Mouse (Mus musculus) lung, embryonic 15.5 days (tissue): ENCODE measurements around the gene Krtdap. TPM values are rescaled to one million over a fixed set of nuclear protein-coding genes. Genes with fewer than 3 reads are reported as not detected.
"Not testable (repeated sequence)": the region's sequence is repeated elsewhere in the genome, so short reads cannot be mapped to it uniquely, and the experiment has no call there.

Experiments used
- ATAC-seq: fragments of 200-750 bp; cut with Nextera tagmentation; 2 replicates; pipeline ENCODE4 v1.8.0; 2017; ENCODE audit warnings: moderate number of reproducible peaks, borderline replicate concordance; ENCODE audit not compliant: low FRiP score, low TSS enrichment; ENCODE audit errors: extremely low read depth
- H3K27ac ChIP-seq: fragments of 300-500 bp; sonication (generic); 2 replicates; pipeline ENCODE4 v1.5.1; 2015; ENCODE audit warnings: moderate library complexity, mild to moderate bottlenecking, inconsistent platforms
- H3K27me3 ChIP-seq: fragments of 300-500 bp; sonication (generic); 2 replicates; pipeline ENCODE4 v1.6.1; 2015; ENCODE audit warnings: inconsistent platforms
- H3K36me3 ChIP-seq: fragments of 300-500 bp; sonication (generic); 2 replicates; pipeline ENCODE4 v1.6.1; 2015; ENCODE audit warnings: inconsistent platforms
- H3K4me1 ChIP-seq: fragments of 300-500 bp; sonication (generic); 2 replicates; pipeline ENCODE4 v1.6.1; 2015; ENCODE audit warnings: inconsistent platforms
- H3K4me2 ChIP-seq: fragments of 300-500 bp; sonication (generic); 2 replicates; pipeline ENCODE4 v1.6.1; 2015; ENCODE audit warnings: inconsistent platforms, mild to moderate bottlenecking, moderate library complexity
- H3K4me3 ChIP-seq: fragments of 300-500 bp; sonication (generic); 2 replicates; pipeline ENCODE4 v1.5.1; 2015; ENCODE audit warnings: mild to moderate bottlenecking, inconsistent platforms
- H3K9ac ChIP-seq: fragments of 300-500 bp; sonication (generic); 2 replicates; pipeline ENCODE4 v1.6.1; 2015; ENCODE audit warnings: inconsistent platforms
- H3K9me3 ChIP-seq: fragments of 300-500 bp; sonication (generic); 2 replicates; pipeline ENCODE4 v1.6.1; 2016; ENCODE audit warnings: inconsistent platforms
- WGBS: fragments of 180-500 bp; shearing (Covaris S2); methylation state at CpG from one replicate; pipeline ENCODE4 v1.1.7; 2015; 5-methylcytosine and 5-hydroxymethylcytosine counted together
- polyA plus RNA-seq: library from polyadenylated mRNA; unstranded; fragments of >200 nt; fragmentation: Nextera tagmentation; extraction: Ambion mirVana; gene quantifications from 2 replicates; pipeline ENCODE4 v1.2.1, GENCODE M21; 2015

Gene Krtdap
- polyA plus RNA-seq, 1 experiment from 2014 or later: 5.1 TPM

DNA sequence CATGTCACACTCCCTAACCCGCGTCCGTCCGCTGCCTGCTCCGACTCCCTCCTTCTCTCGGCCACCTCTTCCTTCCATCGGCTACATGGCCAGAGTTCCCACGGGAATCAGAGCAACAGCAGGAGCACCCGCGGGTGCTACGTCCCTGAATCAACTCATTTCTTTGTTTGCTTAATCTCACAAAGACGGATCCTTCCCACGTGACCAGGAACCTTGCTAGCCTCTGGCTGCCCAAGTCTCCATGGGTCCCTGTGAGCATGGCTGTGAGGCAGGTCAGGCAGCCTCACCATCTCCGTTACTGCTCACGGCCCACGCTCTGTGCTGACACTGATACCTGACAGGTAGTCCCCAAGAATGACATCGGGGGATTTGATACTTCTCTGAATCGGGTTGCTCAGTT, 36.0 kb downstream of the Krtdap start, which contains the start of gene Ffar2:
TSS of gene Ffar2 (minus strand) at position 101 of the 400 bp plus-strand sequence.
- no peaks in the 10 kb centered on the region for H3K27me3 ChIP-seq
- WGBS: 79% methylated on average over 18 of the region's 18 CpGs
- H3K36me3 ChIP-seq: no peaks in the 10 kb centered on the region
- H3K4me3 ChIP-seq: no peak within 1 kb of the TSS
- no peaks in the 10 kb centered on the region for H3K9me3 ChIP-seq
- no peak within 1 kb of the TSS for H3K9ac ChIP-seq
- no peak for ATAC-seq
- H3K4me1 ChIP-seq: peaks cover 13% of the 10 kb centered on the region
- H3K4me2 ChIP-seq: no peak within 1 kb of the TSS
- H3K27ac ChIP-seq: no peak within 1 kb of the TSS

DNA sequence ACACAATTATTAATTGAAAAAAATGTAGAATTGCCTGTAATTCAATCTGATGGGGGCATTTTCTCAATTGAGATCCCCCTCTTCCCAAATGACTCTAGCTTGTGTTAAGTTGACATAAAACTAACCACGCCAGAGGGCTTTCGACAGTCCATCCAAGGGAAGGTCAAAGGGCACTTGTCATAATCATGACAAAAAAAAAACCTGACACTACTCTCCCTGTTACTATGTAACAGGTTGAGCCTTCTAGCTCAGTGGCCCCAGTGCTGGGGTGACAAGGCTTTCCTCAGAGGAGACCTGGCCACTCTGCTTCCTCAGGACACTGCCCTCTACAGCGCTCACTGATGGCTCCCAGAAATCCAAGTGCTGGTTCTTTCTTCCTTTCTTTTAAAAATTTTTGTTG, 36.6 kb downstream of the Krtdap start:
- WGBS: 84% methylated on average over 3 of the region's 3 CpGs
- no peak overlapping the region for H3K27ac ChIP-seq
- H3K4me3 ChIP-seq: no peak overlapping the region
- ATAC-seq: no peak
- no peaks in the 10 kb centered on the region for H3K9me3 ChIP-seq
- H3K9ac ChIP-seq: no peak overlapping the region
- no peak overlapping the region for H3K4me2 ChIP-seq
- no peaks in the 10 kb centered on the region for H3K36me3 ChIP-seq
- peaks cover 13% of the 10 kb centered on the region for H3K4me1 ChIP-seq
- H3K27me3 ChIP-seq: no peaks in the 10 kb centered on the region

DNA sequence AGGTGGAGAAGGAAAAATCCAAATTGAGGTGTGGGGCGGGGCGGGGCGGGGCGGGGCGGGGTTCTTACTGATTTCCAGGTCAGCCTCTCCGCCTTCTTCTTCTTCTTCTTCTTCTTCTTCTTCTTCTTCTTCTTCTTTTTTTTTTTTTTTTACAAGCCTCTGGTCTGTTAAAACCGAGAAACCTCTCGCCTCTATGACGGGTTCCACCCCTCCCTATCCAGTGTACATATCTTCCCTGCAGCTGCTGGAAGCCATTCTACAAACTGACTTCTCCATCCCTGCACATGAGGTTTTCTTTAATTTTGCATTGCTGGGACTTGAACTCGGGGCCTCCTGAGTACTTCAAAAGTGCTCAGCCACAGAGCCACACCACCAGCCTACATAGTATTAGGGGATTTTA, 39.0 kb downstream of the Krtdap start:
- no peak overlapping the region for H3K27ac ChIP-seq
- WGBS: 86% methylated on average over 10 of the region's 10 CpGs
- H3K4me1 ChIP-seq: no peaks in the 10 kb centered on the region
- H3K9me3 ChIP-seq: no peaks in the 10 kb centered on the region
- H3K4me3 ChIP-seq: no peak overlapping the region
- no peaks in the 10 kb centered on the region for H3K27me3 ChIP-seq
- no peak overlapping the region for H3K4me2 ChIP-seq
- ATAC-seq: no peak
- no peaks in the 10 kb centered on the region for H3K36me3 ChIP-seq
- no peak overlapping the region for H3K9ac ChIP-seq

DNA sequence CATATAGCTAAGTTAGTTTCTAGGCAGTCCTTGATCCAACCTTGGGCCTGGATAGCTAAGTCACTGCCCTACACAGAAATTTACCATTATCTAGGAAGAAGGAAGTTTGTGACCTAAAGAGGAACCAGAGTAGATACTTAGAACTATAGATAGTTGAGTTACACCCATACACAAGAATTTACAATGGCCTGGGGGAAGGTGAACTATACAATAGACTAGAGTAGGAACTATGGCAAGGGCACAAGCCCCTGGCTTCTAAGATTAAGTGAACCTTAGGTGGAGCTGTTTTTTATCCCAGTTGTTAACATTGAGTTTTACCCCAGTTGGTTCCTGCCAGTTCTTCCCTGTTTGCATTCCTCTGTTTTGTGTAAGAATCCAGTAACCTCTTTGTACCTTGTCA, 41.2 kb downstream of the Krtdap start:
- H3K4me1 ChIP-seq, H3K4me3 ChIP-seq, H3K4me2 ChIP-seq, H3K9me3 ChIP-seq, ATAC-seq, H3K27ac ChIP-seq, H3K27me3 ChIP-seq, H3K9ac ChIP-seq, H3K36me3 ChIP-seq: not testable (repeated sequence)

DNA sequence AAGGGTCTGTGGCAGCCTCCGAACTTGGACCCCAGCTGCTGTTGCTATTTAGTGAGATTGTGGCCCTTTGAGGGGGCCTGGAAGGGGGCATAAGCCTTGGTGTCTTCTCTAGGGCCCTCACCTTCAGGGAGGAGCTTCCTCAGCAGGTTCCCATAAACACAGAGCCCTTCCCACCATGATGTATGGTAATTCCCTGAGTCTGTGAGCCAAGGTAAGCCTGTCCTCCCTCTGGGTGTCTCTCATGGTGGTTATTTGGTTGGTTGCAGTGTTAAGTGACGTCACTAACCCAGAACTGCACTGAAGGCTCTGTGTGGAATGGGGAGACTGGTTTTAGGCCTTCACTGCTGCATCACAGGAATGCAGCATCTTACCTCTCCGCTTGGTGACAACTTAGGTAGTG, 41.7 kb downstream of the Krtdap start:
- H3K9ac ChIP-seq: no peak overlapping the region
- WGBS: 63% methylated on average over 3 of the region's 3 CpGs

DNA sequence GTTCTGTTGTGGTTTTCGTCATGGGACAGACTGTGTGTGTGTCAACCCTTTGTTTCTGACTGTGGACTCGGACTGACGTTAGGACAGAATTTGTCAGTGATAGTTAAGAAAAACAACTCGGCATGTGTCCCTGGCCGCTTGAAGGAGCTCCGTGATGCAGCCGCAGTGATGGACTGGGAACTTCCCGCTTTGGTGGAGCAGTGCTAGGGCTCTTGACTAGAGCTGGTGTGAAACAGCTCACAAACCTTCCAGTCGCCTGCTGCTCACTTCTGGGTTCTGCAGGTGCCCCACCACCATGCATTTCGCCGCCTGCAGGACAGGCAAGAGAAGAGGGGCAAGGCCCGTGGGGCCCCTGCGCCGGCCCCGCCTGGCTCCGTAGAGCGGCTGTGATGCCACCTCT, 44.6 kb downstream of the Krtdap start:
- no peaks in the 10 kb centered on the region for H3K9me3 ChIP-seq
- no peaks in the 10 kb centered on the region for H3K4me1 ChIP-seq
- H3K36me3 ChIP-seq: no peaks in the 10 kb centered on the region
- H3K27me3 ChIP-seq: no peaks in the 10 kb centered on the region
- ATAC-seq: no peak
- no peak overlapping the region for H3K4me3 ChIP-seq
- H3K4me2 ChIP-seq: no peak overlapping the region
- 68% methylated on average over 15 of the region's 17 CpGs for WGBS
- H3K9ac ChIP-seq: no peak overlapping the region
- no peak overlapping the region for H3K27ac ChIP-seq

More for the DNA sequence above, 41.7 kb downstream of the Krtdap start:
- H3K4me3 ChIP-seq: no peak overlapping the region
- no peak for ATAC-seq
- H3K36me3 ChIP-seq: no peaks in the 10 kb centered on the region
- no peak overlapping the region for H3K4me2 ChIP-seq
- no peaks in the 10 kb centered on the region for H3K9me3 ChIP-seq
- H3K4me1 ChIP-seq: no peaks in the 10 kb centered on the region
- H3K27me3 ChIP-seq: no peaks in the 10 kb centered on the region
- no peak overlapping the region for H3K27ac ChIP-seq

DNA sequence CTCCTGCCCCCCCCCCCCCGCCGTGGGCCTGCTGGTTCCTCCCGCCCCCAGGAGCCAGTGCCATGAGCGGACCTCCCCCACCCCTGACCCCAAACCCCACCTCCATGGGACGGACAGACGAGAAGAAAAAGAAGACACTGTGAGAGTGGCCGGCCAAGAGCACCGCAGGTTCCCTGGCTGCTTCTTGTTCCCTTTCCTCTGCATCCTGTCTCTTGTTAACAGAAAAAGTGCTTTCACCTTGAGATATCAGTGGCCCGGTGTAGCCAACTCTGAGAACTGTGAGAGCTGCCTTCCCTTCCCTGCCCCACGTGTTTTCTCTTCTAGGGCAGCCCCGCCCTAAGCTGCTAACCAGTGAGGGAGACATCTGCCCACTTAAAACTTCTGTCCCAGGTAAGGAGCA, 45.0 kb downstream of the Krtdap start:
- H3K4me2 ChIP-seq, H3K4me3 ChIP-seq, H3K9ac ChIP-seq, H3K27me3 ChIP-seq, ATAC-seq, H3K9me3 ChIP-seq, H3K36me3 ChIP-seq, H3K4me1 ChIP-seq, H3K27ac ChIP-seq: not testable (repeated sequence)
- WGBS: 24% methylated on average over 8 of the region's 11 CpGs

DNA sequence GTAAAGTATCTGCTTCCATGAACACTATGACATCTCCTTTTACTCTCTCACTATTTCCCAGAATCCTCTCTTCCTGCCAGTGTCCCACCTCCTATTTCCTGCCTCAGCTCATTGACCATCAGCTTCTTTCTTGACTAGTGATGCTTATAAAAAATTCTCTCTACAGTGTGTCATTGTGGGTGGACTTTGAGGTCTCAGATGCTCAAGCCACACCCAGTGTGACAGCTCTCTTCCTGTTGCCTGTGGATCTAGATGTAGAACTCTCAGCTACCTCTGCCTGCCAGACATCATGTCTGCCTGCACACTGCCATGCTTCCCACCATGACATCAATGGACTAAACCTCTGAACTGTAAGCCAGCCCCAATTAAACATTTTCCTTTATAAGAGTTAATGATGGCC, 49.6 kb downstream of the Krtdap start:
- Histone ChIP-seq H3K4me2 (no peak overlapping the region), H3K4me1 (no peaks in the 10 kb centered on the region)
- no peak for ATAC-seq

DNA sequence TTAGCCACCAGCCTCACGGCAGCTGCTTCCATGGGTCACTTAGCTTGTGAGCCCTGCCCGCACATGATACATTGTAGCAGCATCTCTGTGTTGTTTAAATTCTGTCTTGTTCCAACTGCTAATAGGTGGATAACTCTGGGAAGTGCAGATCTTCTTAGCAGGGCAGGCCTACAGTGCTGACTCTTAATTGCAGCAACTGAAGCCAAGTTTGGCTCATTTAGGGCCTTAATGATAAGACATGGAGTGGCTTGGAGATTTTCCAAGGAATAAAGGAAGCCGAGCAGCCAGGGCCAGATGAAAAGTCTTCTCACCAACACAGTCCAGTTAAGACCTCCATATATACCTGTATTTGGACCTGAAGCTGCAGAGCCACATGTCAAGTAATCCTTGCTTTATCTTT, 52.6 kb downstream of the Krtdap start:
- no peak for ATAC-seq
- H3K4me2 ChIP-seq: no peak overlapping the region
- WGBS: 49% methylated on average over 3 of the region's 3 CpGs

More for the DNA sequence above, 49.6 kb downstream of the Krtdap start:
- Histone ChIP-seq H3K9ac (no peak overlapping the region), H3K4me3 (no peak overlapping the region), H3K27me3 (no peaks in the 10 kb centered on the region), H3K9me3 (no peaks in the 10 kb centered on the region), H3K36me3 (no peaks in the 10 kb centered on the region), H3K27ac (no peak overlapping the region)

More for the DNA sequence above, 52.6 kb downstream of the Krtdap start:
- no peaks in the 10 kb centered on the region for H3K9me3 ChIP-seq
- no peaks in the 10 kb centered on the region for H3K36me3 ChIP-seq
- H3K27ac ChIP-seq: no peak overlapping the region
- no peak overlapping the region for H3K4me3 ChIP-seq
- no peaks in the 10 kb centered on the region for H3K4me1 ChIP-seq
- no peaks in the 10 kb centered on the region for H3K27me3 ChIP-seq
- no peak overlapping the region for H3K9ac ChIP-seq

Other genes starting within 250 kb of the Krtdap start
- gene Hspb6, start 235.7 kb upstream of the Krtdap start, polyA plus RNA-seq: 32.1 and 33.6 TPM in 2 replicates
- 13.2 and 18.3 TPM in 2 replicates for gene Proser3, start 235.6 kb upstream of the Krtdap start, polyA plus RNA-seq
- 36.0 and 38.8 TPM in 2 replicates for gene Lin37, start 228.1 kb upstream of the Krtdap start, polyA plus RNA-seq
- gene U2af1l4, start 224.6 kb upstream of the Krtdap start, polyA plus RNA-seq: 99.0 TPM in 2 replicates
- gene Gm49396, start 224.6 kb upstream of the Krtdap start, polyA plus RNA-seq: 13.0 and 15.1 TPM in 2 replicates
- 119 and 124 TPM in 2 replicates for gene Psenen, start 224.3 kb upstream of the Krtdap start, polyA plus RNA-seq
- gene Igflr1, start 222.5 kb upstream of the Krtdap start, polyA plus RNA-seq: 4.6 and 5.0 TPM in 2 replicates
- gene Kmt2b, start 199.2 kb upstream of the Krtdap start, polyA plus RNA-seq: 8.4 and 10.0 TPM in 2 replicates
- gene Zbtb32, start 189.0 kb upstream of the Krtdap start, polyA plus RNA-seq: 2.3 and 3.7 TPM in 2 replicates
- gene Upk1a, start 175.0 kb upstream of the Krtdap start, polyA plus RNA-seq: 0.88 and 1.4 TPM in 2 replicates
- 867 and 890 TPM in 2 replicates for gene Cox6b1, start 161.7 kb upstream of the Krtdap start, polyA plus RNA-seq
- not detected in 2 replicates for gene Etv2, start 152.0 kb upstream of the Krtdap start, polyA plus RNA-seq
- 126 and 130 TPM in 2 replicates for gene Rbm42, start 137.6 kb upstream of the Krtdap start, polyA plus RNA-seq
- gene Haus5, start 122.9 kb upstream of the Krtdap start, polyA plus RNA-seq: 61.9 and 62.6 TPM in 2 replicates
- not detected in 2 replicates for gene Pmis2, start 116.3 kb upstream of the Krtdap start, polyA plus RNA-seq
- 0.96 TPM in 1 of 2 replicates, not detected in the other for gene 2200002J24Rik, start 89.0 kb upstream of the Krtdap start, polyA plus RNA-seq
- gene Atp4a, start 75.7 kb upstream of the Krtdap start, polyA plus RNA-seq: 0.40 and 0.41 TPM in 2 replicates
- 153 and 159 TPM in 2 replicates for gene Tmem147, start 58.4 kb upstream of the Krtdap start, polyA plus RNA-seq
- 0.19 and 0.46 TPM in 2 replicates for gene Gapdhs, start 44.2 kb upstream of the Krtdap start, polyA plus RNA-seq
- gene Sbsn, start 36.4 kb upstream of the Krtdap start, polyA plus RNA-seq: 1.4 and 1.8 TPM in 2 replicates
- gene Dmkn, start 24.1 kb upstream of the Krtdap start, polyA plus RNA-seq: 5.4 and 5.9 TPM in 2 replicates
- gene Ffar2, start 35.9 kb downstream of the Krtdap start, polyA plus RNA-seq: 0.38 and 0.46 TPM in 2 replicates
- gene Ffar3, start 68.3 kb downstream of the Krtdap start, polyA plus RNA-seq: not detected in 2 replicates
- gene Ffar1, start 73.7 kb downstream of the Krtdap start, polyA plus RNA-seq: not detected in 2 replicates
- gene Cd22, start 92.4 kb downstream of the Krtdap start, polyA plus RNA-seq: 0.05 TPM in 1 of 2 replicates, not detected in the other
- 0.32 and 0.34 TPM in 2 replicates for gene Mag, start 127.0 kb downstream of the Krtdap start, polyA plus RNA-seq
- gene Hamp2, start 136.8 kb downstream of the Krtdap start, polyA plus RNA-seq: not detected in 2 replicates
- 0.78 TPM in 1 of 2 replicates, not detected in the other for gene Hamp, start 156.1 kb downstream of the Krtdap start, polyA plus RNA-seq
- gene Usf2, start 168.9 kb downstream of the Krtdap start, polyA plus RNA-seq: 25.6 and 27.5 TPM in 2 replicates
- 80.6 and 89.1 TPM in 2 replicates for gene Lsr, start 185.6 kb downstream of the Krtdap start, polyA plus RNA-seq
- gene Fam187b, start 185.9 kb downstream of the Krtdap start, polyA plus RNA-seq: 6.3 TPM in 2 replicates